Mouse (Mus musculus): ENCODE measurements around the gene Sla2.
A peak's percentile ranks its signal among the peaks of the same experiment; 100 is the strongest.
"Not testable (repeated sequence)": the region's sequence is repeated elsewhere in the genome, so short reads cannot be mapped to it uniquely, and the experiment has no call there.

Gene Sla2

GRCm38 (mm10) chr2:156887017-156887416 lies at the start of gene Sla2:
Sla2 (minus strand) TSS chr2:156887192.
- DNase-seq = no peak

DNA sequence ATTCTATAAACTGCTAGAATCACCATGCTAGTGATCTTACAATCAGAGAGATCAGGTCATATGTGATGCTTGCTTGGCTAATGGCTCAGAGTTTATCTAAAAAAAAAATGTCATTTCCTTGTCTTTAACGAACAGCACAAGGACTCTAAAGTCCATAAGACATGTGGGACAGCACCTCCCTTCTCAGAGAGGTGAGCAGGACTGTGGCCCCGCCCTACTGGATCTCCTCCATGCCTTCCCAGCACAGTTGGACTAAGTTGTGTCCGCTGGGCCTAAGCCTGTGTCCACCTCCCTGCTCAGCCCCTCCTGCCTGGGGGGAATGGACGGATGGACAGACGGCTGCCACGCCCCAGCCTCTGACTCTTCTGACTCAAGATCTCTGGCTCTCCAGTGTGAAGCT lies 48.0 kb upstream of the Sla2 start:
- no peak for DNase-seq

- no peak for DNase-seq
These were observed 46.4 kb upstream of the Sla2 start for GRCm38 (mm10) chr2:156933426-156933825.

DNA sequence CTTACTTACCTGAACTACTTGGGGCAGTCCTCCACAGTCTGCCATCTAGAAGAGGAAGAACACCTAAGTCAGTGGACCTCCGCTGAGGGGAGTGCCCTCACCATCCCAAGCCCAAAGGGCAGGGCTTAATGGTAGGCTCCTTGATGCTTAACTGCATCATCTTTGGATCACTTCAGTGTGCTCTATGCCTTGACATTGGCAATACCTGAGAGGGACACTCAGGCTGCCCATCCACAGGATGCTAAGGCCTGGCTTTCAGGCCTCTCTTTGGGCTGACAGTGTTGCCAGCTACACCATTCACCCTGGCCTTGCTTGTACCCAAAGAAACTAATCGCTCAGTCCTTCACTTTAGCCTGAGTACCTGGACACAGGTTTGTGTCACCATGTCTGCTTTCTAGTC lies 44.4 kb upstream of the Sla2 start:
- DNase-seq = no peak

DNA sequence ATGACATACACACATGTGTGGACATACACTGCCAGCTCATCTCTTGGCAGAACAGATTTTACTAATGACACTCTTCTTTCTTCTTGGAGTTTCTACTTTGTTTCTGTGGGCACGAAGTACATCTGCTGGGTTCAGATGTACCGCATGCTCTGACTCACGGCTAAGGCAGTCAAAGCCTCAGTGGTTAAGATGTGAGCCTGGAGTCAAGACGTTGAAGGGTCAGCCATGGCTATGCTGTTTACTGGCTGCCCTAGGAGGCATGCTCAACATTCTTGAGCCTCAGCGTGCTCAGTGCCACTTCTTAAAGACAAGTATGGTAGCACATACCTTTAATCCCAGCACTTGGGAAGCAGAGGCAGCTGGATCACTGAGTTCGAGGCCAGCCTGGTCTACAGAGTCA lies 43.6 kb upstream of the Sla2 start:
- DNase-seq = no peak

DNA sequence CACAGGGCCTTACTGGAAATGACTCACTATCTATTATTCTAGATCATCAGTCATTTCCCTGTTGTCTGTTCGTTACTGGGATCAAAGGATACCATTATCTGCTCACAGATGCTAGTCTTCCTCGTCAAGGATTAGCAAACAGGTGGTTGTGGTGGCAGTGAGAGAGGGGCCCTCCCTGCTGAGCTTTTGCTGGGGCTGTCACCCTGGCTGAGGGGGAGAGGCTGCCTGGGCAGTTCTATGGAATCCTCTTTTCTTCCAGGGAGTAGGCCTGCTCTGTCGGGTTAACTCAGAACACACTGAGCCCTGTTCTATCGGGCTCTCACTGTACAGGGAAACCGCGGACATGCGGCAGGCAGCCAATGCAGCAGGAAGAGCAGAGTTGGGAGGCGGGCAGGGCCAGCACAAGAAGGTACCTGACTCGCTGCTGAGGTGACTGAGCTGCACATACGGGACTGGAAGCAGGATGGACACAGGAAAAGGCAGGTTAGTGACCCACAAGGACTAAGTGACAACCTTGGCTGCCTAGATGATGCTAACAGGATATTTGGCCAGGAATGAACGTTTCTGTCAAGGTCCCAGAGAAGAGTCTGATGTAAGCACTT lies 42.6 kb upstream of the Sla2 start:
- DNase-seq = no peak

GRCm38 (mm10) chr2:156928606-156929005 lies 41.6 kb upstream of the Sla2 start:
- DNase-seq = no peak

GRCm38 (mm10) chr2:156927663-156928062 lies 40.7 kb upstream of the Sla2 start:
- no peak for DNase-seq

DNA sequence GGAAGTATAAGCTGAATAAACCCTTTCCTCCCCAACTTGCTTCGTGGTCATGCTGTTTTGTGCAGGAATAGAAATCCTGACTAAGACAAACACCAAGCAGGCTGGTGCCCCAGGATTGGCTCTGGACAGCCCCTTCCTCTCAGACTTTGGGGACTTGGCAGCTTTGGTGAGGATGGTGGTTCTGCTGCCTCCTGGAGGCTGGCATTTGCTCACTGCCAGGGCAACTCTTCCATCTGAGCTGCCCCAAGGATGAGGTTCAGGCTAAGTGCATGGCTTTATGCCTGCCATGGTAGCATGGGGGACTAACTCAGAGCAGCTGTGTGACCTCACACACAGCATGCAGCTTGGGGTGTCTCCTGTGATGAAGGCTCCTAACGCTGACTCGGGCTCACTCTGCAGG lies 38.6 kb upstream of the Sla2 start:
- not testable (repeated sequence) for DNase-seq

- DNase-seq = not testable (repeated sequence)
These were observed 38.1 kb upstream of the Sla2 start for GRCm38 (mm10) chr2:156925075-156925474.

GRCm38 (mm10) chr2:156924210-156924898 lies 37.4 kb upstream of the Sla2 start:
- DNase-seq = no peak

- no peak for DNase-seq
These were observed 36.1 kb upstream of the Sla2 start for GRCm38 (mm10) chr2:156923057-156923456.

- DNase-seq = no peak
These were observed 32.8 kb upstream of the Sla2 start for GRCm38 (mm10) chr2:156919796-156920195.

DNA sequence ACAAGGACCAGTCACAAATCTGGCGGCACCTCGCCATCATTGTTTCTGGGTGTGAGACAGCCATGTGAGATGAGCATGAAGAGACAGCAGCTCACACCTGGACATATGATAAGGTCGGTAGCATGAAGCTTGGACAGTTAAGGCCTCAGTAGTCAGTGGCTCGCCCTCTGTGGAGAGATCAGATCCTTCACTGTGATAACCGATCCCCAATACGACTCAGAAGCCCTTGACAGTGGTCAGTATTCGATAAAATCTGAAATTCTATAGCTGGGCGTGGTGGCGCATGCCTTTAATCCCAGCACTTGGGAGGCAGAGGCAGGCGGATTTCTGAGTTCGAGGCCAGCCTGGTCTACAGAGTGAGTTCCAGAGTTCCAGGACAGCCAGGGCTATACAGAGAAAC lies 32.2 kb upstream of the Sla2 start:
- DNase-seq = not testable (repeated sequence)

GRCm38 (mm10) chr2:156918562-156918961 lies 31.6 kb upstream of the Sla2 start:
- DNase-seq = no peak

DNA sequence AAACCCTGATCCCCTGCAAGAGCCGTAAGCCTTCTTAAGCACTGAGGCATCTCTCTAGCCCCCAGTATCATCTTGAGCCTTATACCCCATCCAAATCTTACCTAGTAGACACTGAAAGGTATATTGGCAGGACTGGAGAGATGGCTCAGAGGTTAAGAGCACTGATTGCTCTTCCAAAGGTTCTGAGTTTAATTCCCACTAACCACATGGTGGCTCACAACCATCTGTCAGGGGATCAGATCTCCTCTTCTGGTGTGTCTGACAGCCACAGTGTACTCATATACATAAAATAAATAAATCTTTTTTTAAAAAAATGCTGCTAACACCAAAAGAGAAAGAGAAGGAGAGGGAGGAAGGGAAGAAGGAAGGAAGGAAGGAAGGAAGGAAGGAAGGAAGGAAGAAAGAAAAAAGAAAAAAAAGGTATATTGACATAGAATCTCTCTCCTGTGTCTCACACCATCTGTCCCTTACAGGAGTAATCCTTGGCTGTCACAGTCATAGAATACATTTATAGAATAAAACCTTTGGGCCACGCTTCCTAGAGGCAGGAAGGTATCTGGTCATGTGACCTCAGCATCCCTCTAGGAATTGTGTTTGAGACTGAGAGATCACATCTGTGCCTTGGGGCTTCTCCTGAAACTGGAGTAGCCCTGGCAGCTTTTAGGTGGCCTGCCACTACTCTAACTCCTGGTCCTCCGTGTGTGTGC lies 29.6 kb upstream of the Sla2 start:
- peak; percentile 69 for DNase-seq

DNA sequence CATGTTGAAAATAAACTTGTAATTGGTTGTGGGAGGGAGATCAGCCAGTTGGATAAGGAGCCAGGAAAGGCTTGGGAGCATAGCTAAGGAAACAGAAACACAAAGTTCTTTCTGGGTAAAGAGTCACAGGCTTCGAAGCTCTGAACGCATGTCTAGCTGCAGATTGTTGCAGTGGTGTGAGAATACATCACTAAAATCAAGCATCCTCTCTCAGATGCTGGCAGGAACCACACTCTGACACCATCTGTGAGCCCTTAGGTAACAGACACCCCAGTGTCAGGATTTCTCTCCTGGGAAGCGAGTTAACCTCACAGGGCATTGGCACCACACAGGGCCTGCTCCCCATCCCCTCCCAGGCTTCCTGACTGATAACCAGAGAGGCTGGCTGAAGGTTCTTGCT lies 28.6 kb upstream of the Sla2 start:
- DNase-seq = no peak

DNA sequence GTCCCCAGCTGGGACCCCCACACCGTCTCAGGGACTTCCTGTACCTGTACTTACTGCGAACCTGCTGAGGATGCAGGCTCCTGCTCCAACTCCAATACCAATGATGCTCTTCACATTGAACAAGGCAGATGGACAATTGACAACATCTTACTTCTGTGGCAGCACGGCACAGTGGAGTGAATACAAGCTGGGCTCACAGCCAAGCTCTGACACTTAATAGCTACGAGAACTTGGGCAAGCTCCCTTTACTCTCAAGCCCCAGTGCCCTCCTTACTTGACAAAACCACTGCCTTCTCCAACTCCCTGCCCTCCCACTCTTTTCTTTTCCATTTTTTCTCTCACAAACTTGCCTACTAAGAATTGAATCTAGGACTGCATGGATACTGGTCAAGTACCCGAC lies 26.2 kb upstream of the Sla2 start:
- no peak for DNase-seq

GRCm38 (mm10) chr2:156905931-156906330 lies 18.9 kb upstream of the Sla2 start:
- peak; percentile 91 for DNase-seq

- DNase-seq = peak; percentile 89
These were observed 18.2 kb upstream of the Sla2 start for GRCm38 (mm10) chr2:156904976-156905717.

- peak; percentile 57 for DNase-seq
These were observed 16.4 kb upstream of the Sla2 start for GRCm38 (mm10) chr2:156903367-156903766.

DNA sequence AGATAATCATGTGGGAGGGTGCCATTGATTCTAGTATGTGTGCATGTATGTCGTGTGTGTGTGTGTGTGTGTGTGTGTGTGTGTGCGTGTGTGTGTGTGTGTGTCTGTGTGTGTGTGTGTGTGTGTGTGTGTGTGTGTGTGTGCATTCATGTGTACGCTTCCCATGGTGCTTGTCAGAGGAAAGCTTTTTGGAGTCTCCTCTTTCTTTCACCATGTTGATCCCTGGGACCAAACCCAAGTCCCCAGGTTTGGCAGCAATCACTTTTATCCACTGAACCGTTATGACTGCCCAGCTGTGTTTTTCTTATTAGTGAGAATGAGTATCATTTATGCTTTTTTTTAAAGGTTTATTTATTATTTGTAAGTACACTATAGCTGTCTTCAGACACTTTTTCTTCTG lies 15.4 kb upstream of the Sla2 start:
- DNase-seq = not testable (repeated sequence)

- DNase-seq = no peak
These were observed 14.9 kb upstream of the Sla2 start for GRCm38 (mm10) chr2:156901883-156902282.

DNA sequence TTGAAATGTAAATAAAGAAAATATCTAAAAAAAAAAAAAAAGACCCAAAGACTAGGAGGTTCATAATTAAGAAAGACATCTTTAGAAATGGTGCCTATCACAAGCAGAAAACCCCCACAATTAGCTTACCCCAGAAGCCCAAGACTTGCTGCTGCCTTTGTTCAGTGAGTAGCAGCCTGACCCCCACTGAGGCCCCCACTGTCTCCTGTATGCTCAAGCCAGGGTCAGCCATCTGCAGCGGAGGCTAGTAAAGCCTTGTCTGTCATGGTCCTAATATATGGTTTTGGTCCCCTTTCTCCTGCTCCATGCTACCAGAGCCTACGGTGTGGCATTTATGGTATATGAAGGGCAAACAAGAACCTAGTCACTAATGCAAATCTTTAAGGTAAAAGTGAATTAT lies 14.4 kb upstream of the Sla2 start:
- no peak for DNase-seq
